Mouse (Mus musculus): ENCODE data around the gene Ap1b1. TPM values are rescaled to one million over a fixed set of nuclear protein-coding genes. Genes with fewer than 3 reads are reported as not detected.

The Ap1b1 gene
- 59.8 and 65.3 TPM in 2 replicates for polyA plus RNA-seq (2015; fragmentation: Nextera tagmentation; extraction: Ambion mirVana)

DNA sequence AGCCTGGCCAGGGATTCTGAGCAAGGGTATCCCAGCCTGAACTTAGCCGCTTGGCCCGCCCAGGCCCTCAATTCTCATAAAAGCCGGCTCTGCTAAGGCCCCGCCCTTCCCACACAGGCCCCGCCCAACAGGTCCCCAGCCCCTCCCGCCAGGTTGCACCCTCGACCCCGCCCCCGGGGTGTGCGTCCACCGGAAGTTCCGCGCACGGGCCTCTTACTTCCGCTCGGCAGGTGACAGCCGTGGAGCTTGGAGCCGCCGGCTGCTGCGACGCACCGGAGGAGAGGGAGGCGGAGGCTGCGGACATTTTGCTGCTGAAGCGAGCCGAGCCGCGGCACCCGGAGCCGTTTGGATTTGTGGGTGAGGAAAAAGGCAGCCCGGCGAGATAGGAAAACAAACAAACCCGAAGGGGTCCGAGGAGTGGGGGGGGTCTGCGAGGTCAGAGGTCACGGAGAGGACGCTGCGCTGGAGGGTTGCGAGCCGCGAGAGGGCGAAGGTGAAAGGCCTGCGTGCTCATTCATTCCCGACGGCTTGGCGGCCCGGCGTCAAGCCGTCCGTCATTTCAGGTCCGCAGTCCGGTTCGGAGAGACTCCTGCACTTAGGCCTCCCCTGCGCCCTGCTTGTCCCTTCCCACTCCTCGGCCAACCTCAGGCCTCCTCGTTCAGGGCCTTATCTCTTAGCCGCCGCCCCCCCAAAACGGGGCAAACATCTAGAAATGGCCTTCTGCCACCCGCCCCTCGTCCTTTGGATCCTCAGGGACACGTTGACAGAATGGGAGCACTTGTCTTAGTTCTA lies at the start of gene Ap1b1:
Gene Ap1b1 (plus strand): TSS at position 130 of the 792 bp plus-strand sequence.
- peaks cover 22% of the 10 kb centered on the region for H3K4me1 ChIP-seq
- peak within 1 kb of the TSS; percentile 61 for H3K27ac ChIP-seq
- H3K4me3 ChIP-seq (replicated peaks) = peak within 1 kb of the TSS; percentile 85
- H3K9ac ChIP-seq = peak within 1 kb of the TSS; percentile 67
- under 1% methylated on average over 62 of the region's 62 CpGs for WGBS
- peak within 1 kb of the TSS; percentile 93 for H3K4me2 ChIP-seq
- H3K9me3 ChIP-seq (replicated peaks) = no peaks in the 10 kb centered on the region
- no peaks in the 10 kb centered on the region for H3K27me3 ChIP-seq
- peak; percentile 95 for ATAC-seq (replicated peaks; ENCODE audit: low FRiP score)
- H3K36me3 ChIP-seq = 0 out of 2 replicates have a peak, but pooled peaks cover 7% of the 10 kb centered on the region

DNA sequence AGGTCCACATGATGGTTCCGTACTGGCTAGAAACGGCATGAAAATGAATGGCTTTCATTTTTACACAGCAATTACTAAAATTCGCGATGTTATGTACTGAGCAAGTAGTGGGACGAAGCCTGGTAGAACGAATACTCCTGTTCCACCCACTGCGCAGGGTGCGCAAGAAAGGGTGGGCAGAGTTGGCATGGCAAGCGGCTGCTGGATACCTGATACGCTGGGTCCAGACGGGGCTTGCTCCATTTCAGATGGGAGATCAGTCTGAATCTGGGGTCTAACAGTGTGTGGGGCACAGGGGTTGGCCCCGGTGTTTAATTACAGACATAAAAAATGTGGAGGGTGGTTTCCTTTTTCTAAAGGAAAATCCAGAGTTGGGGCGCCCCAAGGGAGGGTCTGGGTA lies 40.1 kb upstream of the Ap1b1 start:
- H3K4me2 ChIP-seq = peak overlapping the region; percentile 95
- no peaks in the 10 kb centered on the region for H3K9me3 ChIP-seq (replicated peaks)
- no peak overlapping the region for H3K27ac ChIP-seq
- H3K36me3 ChIP-seq = no peaks in the 10 kb centered on the region
- H3K4me3 ChIP-seq (replicated peaks) = peak overlapping the region; percentile 56
- peaks cover 85% of the 10 kb centered on the region for H3K27me3 ChIP-seq
- ATAC-seq (replicated peaks; ENCODE audit: low FRiP score) = no peak
- 35% methylated on average over 13 of the region's 13 CpGs for WGBS
- no peak overlapping the region for H3K9ac ChIP-seq
- peaks cover 24% of the 10 kb centered on the region for H3K4me1 ChIP-seq

DNA sequence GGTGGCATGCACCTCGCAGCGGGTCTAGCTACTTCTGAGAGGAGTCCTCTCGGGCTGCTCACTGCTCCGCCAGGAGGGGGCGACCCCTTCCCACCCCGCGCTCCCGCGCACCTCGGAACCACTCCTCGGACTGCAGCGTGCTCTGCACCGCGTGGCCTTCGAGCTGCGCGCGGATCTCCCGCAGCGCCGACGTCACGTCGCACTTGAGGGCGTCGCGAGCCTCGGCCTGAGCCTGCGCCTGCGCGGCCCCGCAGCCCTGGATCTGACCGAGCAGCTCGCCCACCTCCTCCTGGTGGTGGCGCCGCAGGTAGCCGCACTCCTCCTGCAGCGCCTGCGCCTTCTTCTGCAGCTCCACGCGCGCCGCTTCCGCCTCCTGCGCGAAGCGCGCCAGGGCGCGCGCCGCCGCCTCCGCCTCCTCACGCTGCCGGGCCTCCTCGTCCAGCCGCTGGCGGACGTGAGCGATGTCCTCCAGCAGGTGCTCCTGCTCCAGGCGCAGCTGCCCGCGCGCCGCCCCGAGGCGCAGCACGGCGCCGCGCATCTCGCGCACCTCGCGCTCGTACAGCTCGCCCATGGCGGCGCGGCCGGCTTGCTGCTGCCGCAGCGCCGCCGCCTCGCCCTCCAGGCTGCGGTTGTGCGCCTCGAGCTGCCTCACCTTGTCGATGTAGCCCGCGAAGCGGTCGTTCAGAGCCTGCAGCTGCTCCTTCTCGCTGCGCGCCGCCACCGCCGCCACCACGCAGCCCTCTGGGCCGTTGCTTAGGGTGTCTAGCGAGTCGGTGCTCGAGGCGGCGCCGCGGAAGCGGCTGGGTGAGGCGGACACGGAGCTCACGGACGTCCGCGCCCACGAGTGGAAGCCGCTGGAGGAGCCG lies 39.4 kb upstream of the Ap1b1 start:
- H3K9me3 ChIP-seq (replicated peaks) = no peaks in the 10 kb centered on the region
- no peaks in the 10 kb centered on the region for H3K36me3 ChIP-seq
- H3K9ac ChIP-seq = peak overlapping the region; percentile 12; the same call in 1 of the 2 replicates
- peak overlapping the region; percentile 95 for H3K4me2 ChIP-seq
- peaks cover 24% of the 10 kb centered on the region for H3K4me1 ChIP-seq
- peak overlapping the region; percentile 56 for H3K4me3 ChIP-seq (replicated peaks)
- WGBS = under 1% methylated on average over 118 of the region's 120 CpGs
- no peak overlapping the region for H3K27ac ChIP-seq
- ATAC-seq (replicated peaks; ENCODE audit: low FRiP score) = peak; percentile 74; the same call in 1 of the 2 replicates
- H3K27me3 ChIP-seq = peaks cover 91% of the 10 kb centered on the region

DNA sequence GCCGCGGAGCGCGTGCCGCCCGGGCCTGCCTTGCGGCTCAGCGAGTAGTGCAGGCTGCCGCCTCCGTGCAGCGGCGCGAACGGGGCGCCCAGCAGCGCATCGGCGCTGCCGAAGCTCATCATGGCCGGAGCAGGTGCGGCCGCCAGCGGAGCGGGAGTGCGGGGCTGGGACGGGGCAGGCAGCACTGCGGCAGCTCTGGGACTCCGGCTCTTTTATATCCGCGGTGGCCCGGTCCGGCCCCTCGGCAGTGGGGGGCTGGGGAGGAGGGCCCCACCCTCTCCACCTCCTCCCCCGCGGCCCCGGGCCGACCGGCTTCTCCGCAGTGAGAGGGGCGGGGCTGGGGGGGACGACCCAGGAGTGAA lies 38.8 kb upstream of the Ap1b1 start, which contains the start of gene Nefh:
Gene Nefh (minus strand): TSS at position 252 of the 362 bp plus-strand sequence.
- peaks cover 24% of the 10 kb centered on the region for H3K4me1 ChIP-seq
- H3K36me3 ChIP-seq = no peaks in the 10 kb centered on the region
- WGBS = under 1% methylated on average over 37 of the region's 41 CpGs
- 0 out of 2 replicates have a peak, but pooled peaks have one; percentile 10 for ATAC-seq (replicated peaks; ENCODE audit: low FRiP score)
- peak within 1 kb of the TSS; percentile 56 for H3K4me3 ChIP-seq (replicated peaks)
- peak within 1 kb of the TSS; percentile 95 for H3K4me2 ChIP-seq
- no peaks in the 10 kb centered on the region for H3K9me3 ChIP-seq (replicated peaks)
- peaks cover 93% of the 10 kb centered on the region for H3K27me3 ChIP-seq
- H3K9ac ChIP-seq = peak within 1 kb of the TSS; percentile 12; the same call in 1 of the 2 replicates
- H3K27ac ChIP-seq = no peak within 1 kb of the TSS

DNA sequence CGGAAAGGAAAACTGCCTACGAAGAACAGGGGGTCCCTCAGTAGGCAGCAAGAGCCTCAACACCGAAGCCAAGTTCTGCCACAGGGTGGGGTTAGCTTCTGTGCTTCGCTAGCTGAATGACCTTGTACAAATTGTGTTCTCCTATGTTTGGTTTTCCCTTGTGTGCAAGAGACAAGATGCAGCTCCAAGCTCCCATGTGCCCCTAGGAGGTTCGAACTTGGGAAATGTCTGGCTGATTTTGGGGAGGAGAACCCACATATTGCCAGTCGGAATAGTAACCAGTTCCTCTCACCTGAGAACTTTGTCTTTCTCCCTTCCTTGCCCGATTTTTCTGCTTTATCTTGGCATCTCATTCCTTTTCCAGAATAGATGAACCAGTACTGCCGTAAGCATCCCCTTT lies 37.8 kb upstream of the Ap1b1 start:
- H3K9me3 ChIP-seq (replicated peaks) = no peaks in the 10 kb centered on the region
- no peak for ATAC-seq (replicated peaks; ENCODE audit: low FRiP score)
- peaks cover 97% of the 10 kb centered on the region for H3K27me3 ChIP-seq
- peak overlapping the region; percentile 29; the same call in 1 of the 2 replicates for H3K4me2 ChIP-seq
- no peak overlapping the region for H3K4me3 ChIP-seq (replicated peaks)
- H3K36me3 ChIP-seq = no peaks in the 10 kb centered on the region
- WGBS = 36% methylated on average over 8 of the region's 8 CpGs
- peaks cover 24% of the 10 kb centered on the region for H3K4me1 ChIP-seq
- H3K9ac ChIP-seq = no peak overlapping the region
- no peak overlapping the region for H3K27ac ChIP-seq

DNA sequence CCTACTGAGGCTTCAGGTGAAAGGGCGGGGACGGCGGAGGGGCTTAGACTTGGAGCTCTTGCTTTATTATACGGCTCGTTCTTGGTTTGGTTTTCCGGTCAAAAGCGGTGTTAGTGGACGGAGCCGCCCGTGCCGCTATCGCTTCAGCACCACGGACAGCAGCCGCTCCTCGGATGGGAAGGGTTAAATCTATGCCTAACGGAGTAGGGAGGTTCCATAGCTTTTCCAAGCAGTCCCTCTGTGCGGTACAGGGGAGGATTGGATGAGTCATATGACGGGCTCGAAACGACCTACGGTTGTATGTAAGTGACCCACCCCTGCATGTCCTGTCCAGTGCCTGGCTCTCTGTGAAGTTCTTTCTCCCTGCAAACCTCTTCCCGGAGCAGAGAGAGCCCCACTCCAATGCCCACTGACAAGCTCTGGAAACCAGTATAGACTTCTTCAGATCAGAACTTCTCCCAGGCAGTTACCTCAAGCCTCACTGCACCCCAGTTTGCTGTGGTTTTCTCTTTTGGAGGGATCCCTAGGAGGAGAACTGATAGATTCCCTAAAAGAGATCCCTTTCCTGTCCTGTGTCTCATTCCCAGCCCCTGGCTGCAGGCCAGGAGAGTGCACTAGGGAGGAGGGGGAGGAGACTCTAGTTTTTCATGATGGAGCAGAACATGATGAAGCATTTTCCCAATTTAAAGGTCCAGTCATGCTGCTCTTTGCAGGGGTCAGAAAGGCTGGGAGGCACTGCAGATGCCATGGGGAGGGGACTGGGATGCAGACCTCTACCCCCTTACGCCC lies 37.2 kb upstream of the Ap1b1 start:
- no peak overlapping the region for H3K9ac ChIP-seq
- no peaks in the 10 kb centered on the region for H3K36me3 ChIP-seq
- 6% methylated on average over 23 of the region's 23 CpGs for WGBS
- peaks cover 24% of the 10 kb centered on the region for H3K4me1 ChIP-seq
- H3K4me2 ChIP-seq = peak overlapping the region; percentile 29; the same call in 1 of the 2 replicates
- ATAC-seq (replicated peaks; ENCODE audit: low FRiP score) = no peak; the same call in 1 of the 2 replicates
- H3K27ac ChIP-seq = no peak overlapping the region
- H3K4me3 ChIP-seq (replicated peaks) = no peak overlapping the region
- peaks cover 97% of the 10 kb centered on the region for H3K27me3 ChIP-seq
- no peaks in the 10 kb centered on the region for H3K9me3 ChIP-seq (replicated peaks)

DNA sequence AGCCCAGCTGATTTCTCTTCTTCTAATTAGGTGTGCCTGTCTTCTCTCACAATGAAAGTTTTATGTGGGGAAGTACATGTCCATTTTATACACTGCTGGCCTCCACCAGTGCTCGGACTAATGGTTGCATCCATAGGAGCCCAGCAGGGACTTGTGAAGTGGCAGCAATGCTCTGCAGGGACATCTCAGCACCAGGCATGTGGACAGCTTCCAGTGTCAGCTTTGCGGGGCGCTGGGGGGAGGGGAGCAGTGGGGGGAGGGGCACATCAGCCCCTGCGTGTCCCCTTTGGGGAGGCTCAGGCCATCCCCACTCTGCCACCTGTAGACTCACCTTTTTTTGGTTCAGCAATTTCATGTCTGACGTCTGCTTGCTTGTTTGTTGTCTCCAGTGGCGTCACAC lies 33.2 kb upstream of the Ap1b1 start:
- no peaks in the 10 kb centered on the region for H3K36me3 ChIP-seq
- H3K4me1 ChIP-seq = peaks cover 6% of the 10 kb centered on the region
- no peaks in the 10 kb centered on the region for H3K9me3 ChIP-seq (replicated peaks)
- no peak overlapping the region for H3K4me3 ChIP-seq (replicated peaks)
- ATAC-seq (replicated peaks; ENCODE audit: low FRiP score) = no peak
- H3K27ac ChIP-seq = no peak overlapping the region
- H3K4me2 ChIP-seq = no peak overlapping the region
- 5% methylated on average over 6 of the region's 6 CpGs for WGBS
- no peak overlapping the region for H3K9ac ChIP-seq
- H3K27me3 ChIP-seq = peaks cover 77% of the 10 kb centered on the region

DNA sequence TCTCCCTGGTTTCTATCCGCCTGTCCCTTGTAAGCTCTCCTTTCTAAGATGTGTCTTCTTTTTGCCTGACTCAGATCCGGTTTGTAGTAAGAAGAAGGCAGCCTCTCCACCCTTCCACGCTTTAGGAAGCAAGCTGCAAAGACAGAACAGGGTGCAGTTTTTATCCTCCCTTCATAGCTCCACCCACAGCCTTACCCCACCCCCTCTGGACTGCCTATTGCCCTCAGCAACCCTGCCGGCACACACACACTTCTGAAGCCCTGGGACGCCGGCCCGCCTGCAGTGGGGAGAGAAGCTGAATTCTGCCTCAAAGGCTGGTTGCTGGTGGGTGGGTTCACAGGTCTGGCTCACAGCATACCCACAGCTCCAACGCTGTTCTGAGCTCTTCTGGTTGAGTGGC lies 32.7 kb upstream of the Ap1b1 start:
- H3K36me3 ChIP-seq = no peaks in the 10 kb centered on the region
- WGBS = 1% methylated on average over 8 of the region's 8 CpGs
- peaks cover 6% of the 10 kb centered on the region for H3K4me1 ChIP-seq
- H3K4me3 ChIP-seq (replicated peaks) = no peak overlapping the region
- H3K27ac ChIP-seq = no peak overlapping the region
- H3K9me3 ChIP-seq (replicated peaks) = no peaks in the 10 kb centered on the region
- no peak for ATAC-seq (replicated peaks; ENCODE audit: low FRiP score)
- no peak overlapping the region for H3K4me2 ChIP-seq
- no peak overlapping the region for H3K9ac ChIP-seq
- peaks cover 72% of the 10 kb centered on the region for H3K27me3 ChIP-seq

DNA sequence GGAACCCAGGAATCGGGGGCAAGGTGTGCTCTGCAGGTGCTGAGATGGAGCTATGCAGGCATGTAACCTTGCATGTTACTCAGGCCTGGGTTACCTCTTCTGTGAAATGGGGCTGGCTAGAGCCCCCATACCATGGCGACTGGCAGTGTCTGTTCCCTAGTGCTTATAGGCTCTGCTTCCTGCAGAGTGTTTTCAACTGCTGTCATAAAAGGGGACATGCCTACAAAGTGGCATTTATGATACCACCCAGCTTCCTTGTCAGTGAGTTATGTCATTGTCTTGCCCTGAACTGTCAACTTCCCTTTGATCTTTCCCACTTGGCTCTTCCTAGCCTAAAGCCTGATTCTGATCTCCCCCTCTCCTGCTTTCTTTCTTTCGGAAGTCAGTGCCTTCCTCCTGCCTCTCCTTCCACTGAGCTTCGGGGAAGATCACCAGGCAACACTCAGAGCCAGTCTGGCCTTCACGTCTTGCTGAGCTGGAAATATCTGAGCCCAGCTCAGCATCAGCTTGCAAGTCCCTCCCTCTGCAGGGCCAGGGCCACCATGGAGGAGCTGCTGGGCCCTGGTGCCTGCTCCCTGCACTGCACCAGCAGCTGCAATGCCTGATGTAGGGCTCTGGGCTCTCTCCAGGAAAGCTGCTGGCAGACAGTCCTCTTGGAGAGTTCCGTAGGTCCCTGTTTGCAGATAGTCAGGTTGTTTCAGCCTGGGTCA lies 23.4 kb upstream of the Ap1b1 start:
- Histone ChIP-seq H3K27me3 (no peaks in the 10 kb centered on the region), H3K4me2 (no peak overlapping the region), H3K36me3 (no peaks in the 10 kb centered on the region), H3K27ac (no peak overlapping the region), H3K4me1 (no peaks in the 10 kb centered on the region), H3K9me3 (replicated peaks) (no peaks in the 10 kb centered on the region), H3K4me3 (replicated peaks) (no peak overlapping the region), H3K9ac (no peak overlapping the region)
- ATAC-seq (replicated peaks; ENCODE audit: low FRiP score) = no peak
- WGBS = 27% methylated on average over 6 of the region's 6 CpGs

DNA sequence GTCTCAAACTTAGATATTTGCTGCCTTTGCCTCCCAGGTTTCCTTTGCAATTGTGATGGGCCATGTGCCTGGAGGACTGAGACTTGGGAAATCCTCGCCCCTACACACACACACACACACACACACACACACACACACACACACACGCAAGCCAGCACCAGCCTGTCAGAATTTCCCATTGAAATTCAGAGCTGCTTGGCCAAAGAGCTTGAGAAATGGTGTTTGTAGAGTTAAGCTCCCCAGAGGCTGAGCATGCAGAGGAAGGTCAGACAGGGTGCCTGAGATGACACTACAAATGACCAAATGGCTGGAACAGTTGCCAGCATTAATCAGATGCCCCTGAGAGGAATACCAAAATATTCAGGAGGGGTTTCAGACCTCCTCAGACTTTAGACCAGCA lies 20.3 kb upstream of the Ap1b1 start:
- Histone ChIP-seq H3K4me1 (no peaks in the 10 kb centered on the region), H3K36me3 (no peaks in the 10 kb centered on the region), H3K4me3 (replicated peaks) (no peak overlapping the region), H3K9ac (no peak overlapping the region), H3K4me2 (no peak overlapping the region), H3K9me3 (replicated peaks) (no peaks in the 10 kb centered on the region), H3K27ac (no peak overlapping the region), H3K27me3 (no peaks in the 10 kb centered on the region)
- WGBS = 45% methylated on average over 2 of the region's 2 CpGs
- no peak for ATAC-seq (replicated peaks; ENCODE audit: low FRiP score)

DNA sequence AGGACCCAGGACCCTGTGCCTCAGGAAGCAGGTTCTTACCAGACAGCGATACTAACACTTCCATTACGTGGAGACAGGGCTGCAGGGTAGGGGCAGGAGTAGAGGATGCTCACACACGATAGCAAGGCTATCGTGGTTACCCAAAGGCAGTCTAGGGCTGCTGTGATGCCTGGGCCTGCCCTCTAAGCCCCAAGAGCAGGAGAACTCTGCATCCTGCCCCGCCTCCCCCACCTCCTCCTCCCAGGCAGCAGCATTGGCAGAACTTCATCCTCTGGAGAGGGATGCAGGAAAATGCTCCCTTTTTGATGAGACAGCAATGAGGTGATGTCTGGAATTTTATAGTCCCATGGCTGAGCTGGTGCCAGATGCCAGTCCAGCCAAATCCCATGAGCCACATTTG lies 19.7 kb upstream of the Ap1b1 start:
- Histone ChIP-seq H3K4me2 (no peak overlapping the region), H3K4me3 (replicated peaks) (no peak overlapping the region), H3K36me3 (no peaks in the 10 kb centered on the region), H3K27me3 (no peaks in the 10 kb centered on the region), H3K9ac (no peak overlapping the region), H3K27ac (no peak overlapping the region), H3K4me1 (no peaks in the 10 kb centered on the region), H3K9me3 (replicated peaks) (no peaks in the 10 kb centered on the region)
- ATAC-seq (replicated peaks; ENCODE audit: low FRiP score) = no peak
- 62% methylated on average over 5 of the region's 5 CpGs for WGBS

Data from kidney, embryonic 15.5 days (tissue).